Mouse (Mus musculus) layer of hippocampus, postnatal 36 days (tissue): Measurements from ENCODE around the gene Akap7. TPM values are rescaled to one million over a fixed set of nuclear protein-coding genes. Genes with fewer than 3 reads are reported as not detected.
A peak's percentile ranks its signal among the peaks of the same experiment; 100 is the strongest.

Experiments used
- DNase-seq, 2 experiments: peaks; one replicate each; pipeline ENCODE4 v3.0.0; 2022
- total RNA-seq, 2 experiments: library from RNA; stranded (reverse); gene quantifications; 2 replicates each; pipeline ENCODE4 v1.2.3; 2021

Gene Akap7
- 10 to 100 TPM; 53.2 to 53.5 TPM for total RNA-seq

DNA sequence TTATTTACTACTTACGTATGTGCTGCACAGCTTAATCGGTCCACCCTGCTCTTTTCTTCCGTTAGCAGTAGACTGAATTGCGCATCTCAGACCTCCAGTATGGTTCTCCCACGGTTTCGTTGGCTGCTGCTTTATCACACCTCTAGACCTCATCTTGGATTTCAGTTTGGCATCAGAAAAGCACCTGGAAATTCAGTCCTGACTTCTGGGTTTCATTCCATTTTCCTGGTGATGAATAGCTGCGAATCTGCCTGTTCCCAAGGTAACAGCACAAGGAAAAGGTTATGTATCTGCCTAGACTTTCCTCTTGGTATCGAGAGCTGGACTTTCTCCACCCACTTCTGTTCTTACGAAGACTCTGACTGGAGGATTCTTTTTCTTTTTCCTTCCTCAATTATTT lies at the start of gene Akap7:
Gene Akap7 (minus strand): TSS at position 101 of the 400 bp plus-strand sequence.
- DNase-seq, result no peak

DNA sequence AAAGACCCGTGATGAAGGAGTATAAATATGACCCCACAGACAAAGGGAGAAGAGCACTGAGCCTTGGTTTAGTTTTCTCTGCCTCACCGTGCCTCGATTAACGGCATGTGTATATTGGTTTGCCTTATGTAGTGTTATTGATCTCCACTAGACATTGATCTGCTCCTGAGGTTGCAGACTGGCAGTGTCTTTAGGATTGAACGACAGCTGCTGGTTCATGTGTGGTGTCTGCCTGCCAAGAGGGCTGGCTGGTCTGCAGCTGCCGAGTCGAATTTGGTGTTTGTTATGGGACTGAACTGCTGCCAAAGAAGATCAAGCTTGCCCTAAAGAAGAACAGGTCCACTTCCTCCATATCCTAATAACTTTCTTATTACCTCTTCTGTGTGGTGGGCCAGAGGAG lies 46.7 kb upstream of the Akap7 start:
- no peak for DNase-seq

DNA sequence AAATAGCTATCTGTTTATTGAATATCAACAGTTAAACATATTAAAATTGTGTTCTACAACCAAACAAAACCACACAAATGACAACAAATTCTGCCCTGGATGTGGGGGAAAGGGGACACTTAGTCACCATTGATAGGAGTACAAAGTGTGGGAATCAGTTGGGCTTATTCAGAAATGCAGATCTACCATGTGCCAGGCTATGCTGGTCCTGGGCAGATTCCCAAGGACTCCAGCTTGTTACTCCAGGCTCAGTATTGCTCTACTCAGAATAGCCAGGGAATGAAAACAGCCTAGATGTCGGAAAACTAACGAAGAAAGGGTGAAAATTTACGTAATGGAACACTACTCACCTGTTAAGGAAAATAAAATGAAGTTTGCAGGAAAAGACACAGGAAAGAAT lies 46.3 kb upstream of the Akap7 start:
- DNase-seq, result peak in 1 of 2 experiments; percentile 27

DNA sequence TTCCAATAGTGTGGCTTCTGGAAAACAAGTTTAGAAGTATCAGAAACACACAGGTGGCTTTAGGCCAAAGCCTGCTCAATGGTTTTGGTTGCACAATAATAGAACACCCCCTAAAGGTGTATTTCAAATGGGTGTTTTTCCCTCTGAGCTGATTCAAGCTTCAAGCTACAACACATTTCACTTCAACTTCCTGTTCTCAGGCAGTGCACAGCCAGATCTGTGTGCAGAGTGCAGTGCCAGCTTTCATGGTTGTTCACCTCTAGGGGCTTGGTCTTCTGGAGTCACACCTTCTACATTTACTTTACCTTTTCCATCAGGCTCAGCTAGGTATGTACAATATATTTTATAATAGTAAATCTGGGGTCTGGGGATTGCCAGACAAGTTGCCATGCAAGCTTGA lies 35.1 kb upstream of the Akap7 start:
- no peak for DNase-seq

DNA sequence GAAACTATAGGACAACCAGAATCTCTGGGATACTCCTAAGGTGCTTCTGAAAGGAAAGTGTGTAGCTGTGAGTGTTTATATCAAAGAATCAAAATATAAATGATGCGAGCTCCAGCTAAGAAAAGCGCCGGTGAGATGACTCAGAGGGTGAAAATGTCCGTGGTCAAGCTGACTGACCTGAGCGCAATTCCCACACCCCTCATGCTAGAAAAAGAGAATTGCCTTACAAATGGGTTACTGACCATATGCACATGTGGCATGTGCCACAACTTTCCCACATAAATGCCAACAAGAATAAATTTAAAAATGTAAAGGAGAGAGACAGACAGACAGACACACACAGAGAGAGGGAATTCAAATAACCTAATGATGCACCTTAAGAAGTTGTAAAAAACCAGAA lies 33.0 kb upstream of the Akap7 start:
- no peak for DNase-seq

DNA sequence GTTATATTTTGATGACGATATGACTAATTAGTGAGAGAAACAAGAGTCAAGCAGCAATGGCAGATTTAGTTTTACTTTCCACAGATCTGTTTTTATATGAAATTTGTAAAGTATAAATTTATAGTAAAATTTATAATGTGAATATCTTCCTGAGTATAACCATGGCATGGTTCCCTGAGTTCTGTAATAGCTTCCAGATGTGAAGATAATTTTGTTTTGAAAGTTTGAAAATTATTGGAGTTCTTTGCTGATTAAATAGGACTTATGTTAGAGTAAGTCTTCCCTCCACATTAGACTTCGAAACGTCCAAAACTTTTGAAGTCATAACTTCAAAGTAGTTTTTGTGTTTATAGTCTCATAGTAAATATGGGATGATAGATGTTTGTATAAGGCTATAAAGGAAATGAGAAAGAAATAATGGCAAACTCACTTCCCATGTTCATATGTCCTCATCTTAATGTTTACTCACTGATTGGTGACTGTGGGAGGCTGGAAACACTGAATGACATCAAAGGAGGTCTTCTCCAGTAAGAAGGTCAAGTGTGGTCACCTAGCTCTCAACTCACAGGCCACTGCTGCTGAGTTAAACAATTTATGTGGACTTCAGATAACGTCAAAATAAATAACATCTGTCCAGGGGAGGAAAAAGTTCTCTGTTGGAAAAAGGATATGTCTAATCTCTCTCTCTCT lies 25.9 kb upstream of the Akap7 start:
- no peak for DNase-seq

DNA sequence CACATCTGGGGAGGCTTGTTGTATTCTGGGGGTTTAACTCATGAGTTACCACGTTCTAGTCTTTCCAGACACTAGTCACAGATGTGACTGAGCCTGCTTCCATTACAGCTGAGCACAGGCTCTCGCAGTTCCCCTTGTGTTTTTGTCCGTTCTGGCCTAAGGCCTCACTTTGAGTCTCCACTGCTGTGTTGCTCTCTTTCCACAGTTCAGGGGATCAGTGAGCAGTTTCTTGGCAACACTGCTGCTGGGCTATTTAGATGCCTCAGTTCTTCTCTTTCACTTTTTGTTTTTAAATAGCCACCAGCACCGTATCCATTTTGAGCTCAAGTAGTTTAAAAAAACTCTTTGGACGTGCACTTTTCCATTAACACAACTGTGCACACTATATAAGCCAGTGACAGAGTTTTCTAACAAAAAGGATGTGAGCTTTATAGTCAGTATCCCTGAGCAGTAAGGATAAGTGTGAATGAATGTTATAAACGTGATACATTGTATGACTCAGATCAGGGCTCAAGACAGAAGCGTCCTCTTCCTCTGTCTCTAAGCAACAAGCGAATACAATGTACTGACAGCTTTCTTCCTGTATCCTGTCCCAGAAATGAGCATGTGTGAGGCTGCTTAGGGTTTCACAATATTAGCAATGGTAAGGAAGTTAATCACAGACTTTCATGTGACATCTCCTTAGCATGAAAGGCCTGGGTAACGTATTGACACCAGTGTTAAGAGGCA lies 23.8 kb upstream of the Akap7 start:
- no peak for DNase-seq

DNA sequence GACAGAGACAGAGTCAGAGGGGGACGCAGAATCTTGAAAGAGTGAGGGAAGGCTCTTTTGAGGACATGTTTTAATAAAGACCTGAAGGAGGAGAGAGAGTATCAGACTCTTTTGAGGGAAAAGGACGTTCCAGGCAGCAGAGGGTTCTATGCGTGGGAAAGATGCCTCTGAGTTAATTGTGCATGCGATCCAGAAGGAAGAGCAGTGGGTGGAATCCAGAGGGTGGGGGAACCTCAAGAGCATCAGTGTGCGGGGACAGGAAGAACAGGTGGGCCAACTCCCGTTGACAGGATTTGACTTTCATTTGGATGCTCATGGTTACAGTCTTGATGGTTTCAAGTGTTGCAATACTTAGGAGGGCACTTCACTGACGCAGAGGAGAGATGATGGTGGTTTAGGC lies 22.4 kb upstream of the Akap7 start:
- no peak for DNase-seq

DNA sequence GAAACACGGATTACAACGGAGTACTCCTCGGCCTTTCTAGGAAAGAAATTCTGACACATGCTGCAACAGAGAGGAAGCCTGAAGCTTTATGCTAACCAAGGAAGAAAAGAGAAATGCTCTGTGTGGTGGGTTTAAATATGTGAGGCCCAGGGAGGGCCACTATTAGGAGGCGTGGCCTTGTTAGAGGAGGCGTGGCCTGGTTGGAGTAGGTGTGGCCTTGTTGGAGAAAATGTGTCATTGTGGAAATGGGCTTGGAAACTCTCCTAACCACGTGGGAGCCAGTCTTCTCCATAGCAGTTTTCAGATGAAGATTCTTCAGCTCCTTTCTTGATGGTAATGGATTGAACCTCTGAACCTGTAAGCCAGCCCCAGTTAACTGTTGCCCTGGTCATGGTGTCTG lies 19.8 kb upstream of the Akap7 start:
- DNase-seq, result no peak

DNA sequence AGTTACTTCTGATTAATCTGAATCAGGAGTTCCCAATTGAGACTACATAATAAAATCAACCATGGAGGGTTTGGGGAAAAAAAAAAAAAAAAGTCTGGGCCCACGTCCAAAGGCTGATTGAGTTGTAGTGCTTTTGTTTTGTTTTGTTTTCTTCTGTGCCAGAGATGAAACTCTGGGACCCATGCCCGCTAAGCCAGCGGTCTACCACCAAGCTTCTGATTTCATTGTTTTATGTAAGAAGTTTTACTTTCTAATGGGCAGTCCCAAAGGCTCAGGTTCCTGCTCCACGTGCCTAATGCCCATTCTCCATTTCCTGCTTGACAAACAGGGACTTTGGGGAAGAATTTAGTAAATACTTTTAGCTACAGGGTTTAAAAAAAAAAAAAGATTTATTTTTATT lies 18.0 kb upstream of the Akap7 start:
- no peak for DNase-seq

DNA sequence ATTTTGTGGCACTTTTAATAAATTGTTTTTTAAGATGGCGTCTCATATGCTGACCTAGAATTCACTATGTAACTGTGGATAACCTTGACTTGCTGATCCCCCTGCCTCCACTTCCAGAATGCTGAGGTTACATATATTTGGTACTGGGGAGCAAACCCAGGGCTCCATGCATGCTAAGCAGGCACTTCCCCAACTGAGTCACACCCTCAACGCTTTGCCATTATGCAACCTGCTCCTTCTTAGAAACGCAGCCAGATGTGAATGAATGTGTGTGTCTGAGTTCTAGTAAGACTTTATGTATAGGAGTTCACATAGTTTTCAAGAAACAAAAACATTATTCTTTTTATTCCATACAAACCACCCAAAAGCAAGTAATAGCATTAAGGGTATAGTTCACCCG lies 13.5 kb upstream of the Akap7 start:
- DNase-seq, result no peak

DNA sequence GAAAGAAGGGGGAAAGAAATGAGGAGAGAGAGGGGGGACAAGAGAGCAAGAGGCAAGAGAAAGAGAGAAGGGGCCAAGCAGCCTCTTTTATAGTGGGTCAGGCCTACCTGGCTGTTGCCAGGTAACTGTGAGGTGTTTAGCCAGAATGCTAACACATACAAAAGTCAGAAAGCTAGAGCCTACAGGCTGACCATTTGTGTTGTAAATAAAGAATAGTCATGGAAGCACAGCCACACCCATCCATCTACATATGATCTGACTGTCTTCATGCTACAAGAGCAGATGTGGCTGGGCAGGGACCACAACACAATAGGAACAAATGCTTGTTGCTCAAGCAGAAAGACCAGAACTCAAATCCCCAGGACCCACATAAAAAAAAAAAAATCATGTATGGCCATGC lies 11.9 kb upstream of the Akap7 start:
- no peak for DNase-seq

DNA sequence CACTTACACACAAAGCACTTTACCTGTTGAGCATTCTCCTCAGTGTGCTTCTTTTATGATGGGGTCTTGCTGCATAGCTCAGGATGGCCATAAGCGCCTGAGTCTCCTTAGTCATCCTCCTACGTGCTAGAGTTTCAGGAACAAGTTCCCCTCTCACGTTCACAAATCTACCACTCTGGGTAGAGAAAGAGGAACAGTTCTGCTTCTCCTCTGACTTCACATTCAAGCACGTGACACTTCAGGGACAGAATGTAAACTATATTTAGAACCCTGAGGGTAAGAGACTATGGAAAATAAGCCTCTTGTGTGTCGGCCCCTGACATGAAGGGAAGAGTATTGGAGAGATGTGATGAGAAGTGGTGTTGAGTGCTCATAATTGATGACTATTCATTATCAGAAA lies 10.7 kb upstream of the Akap7 start:
- DNase-seq, result no peak

DNA sequence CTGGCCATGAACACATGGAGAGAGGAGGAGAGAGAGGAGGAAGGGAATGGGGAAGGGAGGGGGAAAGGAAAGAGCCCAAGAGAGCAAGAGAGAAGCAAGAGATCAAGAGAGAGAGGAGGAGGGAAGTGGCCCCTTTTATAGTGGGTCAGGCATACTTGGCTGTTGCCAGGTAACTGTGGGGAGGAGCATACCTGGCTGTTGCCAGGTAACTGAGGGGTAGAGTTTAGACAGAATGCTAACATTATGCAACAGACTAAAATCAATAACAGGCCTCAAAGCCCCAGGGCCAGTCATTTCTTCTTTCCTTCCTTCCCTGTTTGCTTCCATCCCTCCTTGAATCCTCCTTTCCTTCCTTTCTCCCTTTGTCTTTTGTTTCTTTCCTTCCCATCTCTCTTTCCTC lies 10.0 kb upstream of the Akap7 start:
- no peak for DNase-seq

DNA sequence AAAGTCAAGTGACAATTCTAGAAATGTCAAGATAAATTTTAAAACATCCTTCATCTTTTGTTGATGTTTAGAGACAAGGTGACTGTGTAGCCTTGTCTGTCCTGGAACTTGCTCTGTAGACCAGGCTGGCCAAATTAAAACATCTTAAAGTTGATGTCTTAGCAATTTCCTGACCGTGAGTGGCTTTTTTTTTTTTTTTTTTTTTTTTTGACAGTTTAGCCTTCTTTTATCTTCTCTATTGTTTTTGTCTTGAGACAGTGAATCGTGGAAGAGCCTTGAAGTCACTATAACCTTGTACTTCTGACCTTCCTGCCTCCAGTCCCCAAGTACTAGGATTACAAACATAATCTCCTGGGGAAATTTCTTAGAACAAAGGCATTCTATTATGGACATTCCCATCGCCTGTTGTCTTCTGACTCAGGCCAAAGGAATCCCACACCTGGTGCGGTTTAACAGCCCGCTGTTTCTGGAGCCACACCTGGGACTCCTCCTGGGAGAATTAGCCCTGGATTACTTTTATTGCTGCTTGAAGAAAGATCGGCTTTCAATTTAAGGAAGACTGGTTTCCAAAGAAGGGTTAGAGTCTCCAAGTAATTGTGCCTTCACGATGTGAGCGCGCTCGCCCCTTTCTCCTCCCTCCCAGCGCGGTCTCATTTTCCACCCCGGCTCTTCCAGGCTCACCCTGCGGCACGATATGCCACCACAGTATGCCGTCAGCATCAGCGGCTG lies 6.3 kb upstream of the Akap7 start:
- DNase-seq, result no peak

DNA sequence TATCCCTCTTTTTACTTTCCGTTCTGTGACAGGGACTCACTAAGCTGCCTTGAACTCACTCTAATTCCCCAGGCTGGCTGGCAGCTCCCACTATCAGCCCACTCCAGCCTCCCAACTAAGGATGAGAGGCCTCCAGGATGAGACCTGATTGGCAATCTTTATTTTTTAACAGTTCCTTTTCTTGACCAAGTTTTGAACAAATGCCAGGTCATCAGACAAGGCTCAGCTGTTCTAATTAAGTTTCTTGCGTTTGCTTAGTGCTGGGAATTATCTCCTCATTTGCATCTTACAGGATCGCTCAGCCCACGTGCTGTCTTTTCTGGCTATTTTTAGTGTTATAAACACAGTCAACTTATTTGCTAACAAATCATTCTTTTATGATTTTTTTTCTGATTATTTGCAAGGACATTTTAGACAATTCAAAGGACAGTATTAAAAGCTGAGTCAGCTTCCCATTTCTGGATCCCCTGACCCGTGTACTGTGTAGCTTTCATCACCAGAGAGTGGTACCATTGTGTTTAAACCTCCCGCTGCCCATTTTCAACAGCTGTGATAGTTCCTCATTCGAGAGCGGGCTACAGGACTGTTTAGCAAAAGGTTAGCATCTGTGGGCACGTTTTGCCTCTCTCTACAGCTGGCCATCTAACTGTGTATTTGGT lies 4.0 kb upstream of the Akap7 start:
- DNase-seq, result no peak

DNA sequence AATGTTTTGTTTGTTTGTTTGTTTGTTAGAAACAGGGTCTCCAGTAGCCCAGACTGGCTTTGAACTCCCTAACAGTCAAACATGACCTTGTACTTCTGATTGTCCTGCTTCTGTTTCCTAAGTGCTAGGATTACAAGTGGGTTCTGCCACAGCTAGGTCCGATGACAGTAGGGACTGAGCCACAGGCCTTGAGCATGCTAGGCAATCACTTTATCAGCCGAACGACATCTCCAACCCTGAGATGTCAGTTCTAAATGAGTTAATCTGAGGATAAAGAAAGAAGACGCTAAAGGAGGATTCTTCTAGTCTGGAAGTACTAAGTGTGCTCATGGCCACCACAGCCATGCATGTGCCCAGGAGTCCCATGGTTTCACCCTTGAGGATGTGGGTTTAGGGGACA lies 3.1 kb upstream of the Akap7 start:
- DNase-seq, result no peak

DNA sequence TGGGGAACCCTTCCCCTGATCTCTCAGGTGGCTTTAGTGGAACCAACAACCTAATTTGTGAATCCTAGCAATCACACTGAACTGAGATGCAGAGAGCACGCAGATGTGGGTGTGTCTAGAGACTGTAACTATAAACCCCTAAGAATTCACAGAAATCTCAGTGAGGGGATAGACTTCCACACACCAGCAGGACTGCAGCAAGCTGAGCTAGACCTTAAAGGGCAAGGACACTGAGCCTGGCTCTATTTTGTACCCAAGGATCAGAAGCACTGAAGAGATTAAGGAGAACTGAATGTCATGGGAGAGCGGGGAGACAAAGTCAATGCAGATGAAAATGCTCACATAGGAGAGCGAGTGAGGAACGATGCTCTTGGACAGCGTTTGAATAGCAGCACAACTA lies 2.3 kb upstream of the Akap7 start:
- DNase-seq, result no peak

DNA sequence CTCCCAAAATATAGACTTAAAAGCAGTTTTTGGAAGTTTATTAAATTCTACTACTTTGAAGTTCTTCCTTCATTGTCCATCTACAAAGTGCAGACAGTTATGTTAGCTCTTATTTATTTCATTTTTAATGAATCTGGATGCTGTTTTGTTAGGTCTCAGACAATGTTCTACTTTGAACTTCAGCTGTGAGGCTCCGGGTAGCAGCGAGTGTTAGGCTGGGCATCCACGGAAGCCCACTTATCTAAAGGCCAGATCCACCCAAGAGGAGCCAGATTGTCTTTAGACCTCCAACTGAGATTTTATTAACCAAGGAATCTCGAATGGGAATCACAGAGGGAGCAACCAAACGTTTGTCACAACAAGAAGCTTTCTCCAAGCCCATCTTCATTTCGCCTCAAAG lies 2.5 kb downstream of the Akap7 start:
- DNase-seq, result no peak

DNA sequence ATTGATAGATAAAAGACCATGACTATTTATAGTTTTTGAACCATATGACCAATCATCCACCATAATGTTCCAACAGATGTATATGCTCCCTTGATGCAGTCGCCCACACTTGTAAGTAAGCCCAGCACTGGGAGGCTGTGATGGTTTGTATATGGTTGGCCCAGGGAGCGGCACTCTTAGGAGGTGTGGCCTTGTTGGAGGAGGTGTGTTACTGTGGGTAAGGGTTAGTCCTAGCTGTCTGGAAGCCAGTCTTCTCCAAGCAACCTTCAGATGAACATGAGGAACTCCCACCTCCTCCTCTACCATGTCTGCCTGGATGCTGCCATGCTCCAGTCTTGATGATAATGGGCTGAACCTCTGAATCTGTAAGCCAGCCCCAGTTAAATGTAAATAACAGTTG lies 3.1 kb downstream of the Akap7 start:
- DNase-seq, result no peak

DNA sequence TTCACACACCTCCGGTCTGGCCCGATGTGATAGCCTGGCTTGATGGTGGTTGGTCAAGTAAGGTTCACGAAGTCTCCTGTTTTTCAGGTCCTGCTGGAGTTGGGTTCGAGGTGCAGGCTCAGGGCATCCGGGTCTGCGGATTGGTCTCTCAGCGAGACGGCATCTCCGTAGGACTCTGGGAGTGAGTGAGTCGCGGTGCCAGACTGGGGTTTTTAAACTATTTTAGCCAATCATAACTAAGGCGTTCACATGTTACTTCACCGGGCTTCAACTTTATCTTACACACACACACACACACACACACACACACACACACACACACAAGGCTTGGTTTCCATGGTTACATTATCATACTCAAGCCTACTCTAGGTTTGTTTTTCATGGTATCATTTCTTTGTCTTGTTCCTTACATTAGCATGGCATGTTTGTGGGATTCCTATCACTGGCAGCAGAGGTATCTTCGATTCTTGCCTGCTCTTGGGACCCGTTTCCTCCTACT lies 8.6 kb downstream of the Akap7 start:
- DNase-seq, result no peak

DNA sequence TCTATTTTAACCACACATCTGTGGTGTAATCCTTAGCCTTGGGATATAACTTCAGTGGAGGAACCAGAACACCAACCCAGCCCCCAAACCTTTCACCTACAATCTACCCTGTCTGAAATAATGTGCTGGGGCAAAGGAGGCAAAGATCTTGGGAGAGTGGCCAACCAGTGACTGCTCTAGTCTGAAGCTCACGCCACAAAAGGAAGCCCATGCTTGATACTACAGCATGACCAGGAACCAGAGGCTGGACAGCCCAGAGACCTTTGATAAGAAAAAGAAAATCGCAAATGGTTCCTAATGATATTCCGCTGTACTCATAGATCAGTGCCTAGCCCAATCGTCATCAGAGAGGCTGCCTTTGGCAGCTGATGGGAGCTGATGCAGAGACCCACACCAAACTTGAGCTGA lies 9.4 kb downstream of the Akap7 start:
- no peak for DNase-seq

DNA sequence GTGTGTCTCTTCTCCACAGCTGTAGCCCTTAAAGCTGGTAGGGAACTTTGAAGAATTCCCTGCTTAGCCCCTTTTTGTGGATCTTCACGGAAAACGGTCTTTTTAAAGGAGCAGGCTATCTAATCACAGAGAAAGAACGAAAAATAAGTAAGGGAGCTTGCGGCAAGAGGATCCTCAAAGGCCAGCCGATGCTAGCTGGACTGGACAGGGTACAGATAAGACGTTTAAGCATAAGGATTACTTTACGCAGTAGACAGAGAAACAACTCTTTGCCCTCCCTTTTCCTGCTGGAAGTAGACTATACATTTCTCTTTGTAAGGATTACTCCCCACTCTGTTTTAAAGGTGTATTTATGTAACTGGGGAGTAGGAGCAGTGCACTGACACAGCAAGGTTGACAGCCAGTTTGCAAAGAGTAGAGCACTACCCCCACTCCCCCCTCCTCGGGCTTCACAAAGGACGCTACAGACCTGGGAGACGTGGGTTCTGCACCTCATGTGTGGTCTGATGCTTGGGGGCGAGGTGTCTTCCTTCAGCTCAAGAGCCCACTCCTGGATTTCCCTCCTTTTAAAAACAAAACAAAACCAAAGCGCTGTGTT lies 9.9 kb downstream of the Akap7 start:
- no peak for DNase-seq
